Mouse (Mus musculus): ENCODE results near the gene D6Ertd527e. TPM values are rescaled to one million over a fixed set of nuclear protein-coding genes. Genes with fewer than 3 reads are reported as not detected.

D6Ertd527e gene
- polyA plus RNA-seq (2015; fragmentation: Nextera tagmentation; extraction: Ambion mirVana) = 0.18 and 0.25 TPM in 2 replicates

DNA sequence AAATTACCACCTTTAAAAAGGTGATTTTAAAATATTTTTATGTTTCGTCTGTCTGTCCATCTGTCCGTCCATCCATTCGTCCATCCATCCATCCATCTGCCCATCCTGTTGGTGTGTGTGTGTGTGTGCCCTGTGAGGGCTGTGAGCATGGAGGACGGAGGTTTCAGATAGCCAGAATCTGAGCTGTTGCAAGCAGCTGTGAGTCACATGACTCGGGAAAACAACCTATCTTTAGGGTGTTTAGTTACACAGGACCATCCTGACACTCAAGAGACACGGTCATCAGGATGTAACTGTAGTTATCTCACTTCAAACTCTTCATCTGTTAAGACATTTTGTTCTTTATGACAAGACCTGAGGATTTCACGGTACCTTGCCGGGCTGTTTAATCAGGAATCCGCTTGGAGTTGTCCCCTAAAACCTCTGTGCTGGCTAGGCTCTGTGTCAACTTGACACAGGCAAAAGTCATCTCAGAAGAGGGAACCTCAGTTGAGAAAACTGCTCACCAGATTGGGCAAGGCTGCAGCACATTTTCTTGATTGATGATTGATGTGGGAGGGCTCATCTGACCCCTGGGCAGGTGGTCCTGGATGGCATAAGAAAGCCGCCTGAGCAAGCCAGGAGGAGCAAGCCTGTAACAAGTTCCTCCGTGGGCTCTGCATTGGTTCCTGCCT lies at the start of gene D6Ertd527e:
Gene D6Ertd527e (plus strand): TSS at position 624 of the 674 bp plus-strand sequence.
- no peak within 1 kb of the TSS for H3K9ac ChIP-seq (ENCODE audit: low read depth, low read length)
- 75% methylated on average over 11 of the region's 11 CpGs for WGBS
- no peaks in the 10 kb centered on the region for H3K27me3 ChIP-seq (replicated peaks; ENCODE audit: control insufficient read depth, insufficient read depth, low read length)
- H3K27ac ChIP-seq (ENCODE audit: low read depth, low read length) = no peak within 1 kb of the TSS
- ATAC-seq = no peak
- 0 out of 2 replicates have a peak, but pooled peaks cover 3% of the 10 kb centered on the region for H3K4me1 ChIP-seq (replicated peaks; ENCODE audit: control insufficient read depth, insufficient read depth, low read length)
- no peaks in the 10 kb centered on the region for H3K9me3 ChIP-seq (ENCODE audit: control insufficient read depth)
- no peak within 1 kb of the TSS for H3K4me2 ChIP-seq (replicated peaks; ENCODE audit: low read depth)
- H3K36me3 ChIP-seq (ENCODE audit: control insufficient read depth, insufficient read depth) = no peaks in the 10 kb centered on the region
- no peak for TF ChIP-seq CTCF (IDR thresholded peaks at IDR 0.05; ENCODE audit: low read depth)
- no peak within 1 kb of the TSS for H3K4me3 ChIP-seq (ENCODE audit: low read depth, low read length)

DNA sequence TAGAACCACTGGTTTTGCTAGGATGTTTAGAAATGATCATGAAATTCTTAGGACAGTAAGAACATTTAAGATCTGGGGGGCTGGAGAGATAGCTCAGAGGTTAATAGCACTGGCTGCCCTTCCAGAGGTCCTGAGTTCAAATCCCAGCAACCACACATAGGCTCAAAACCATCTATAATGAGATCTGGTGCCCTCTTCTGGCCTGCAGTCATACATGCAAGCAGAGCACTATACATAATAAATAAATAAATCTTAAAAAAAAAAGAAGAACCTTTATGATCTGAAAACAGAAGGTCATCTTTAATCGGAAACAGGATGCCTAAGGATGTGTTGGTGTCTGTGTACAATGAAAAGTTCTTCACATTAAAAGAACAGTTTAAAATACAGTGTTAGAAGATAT lies 44.8 kb upstream of the D6Ertd527e start:
- Histone ChIP-seq H3K4me3 (ENCODE audit: low read depth, low read length) (no peak overlapping the region), H3K36me3 (ENCODE audit: control insufficient read depth, insufficient read depth) (peaks cover 72% of the 10 kb centered on the region), H3K9ac (ENCODE audit: low read depth, low read length) (no peak overlapping the region), H3K27me3 (replicated peaks; ENCODE audit: control insufficient read depth, insufficient read depth, low read length) (no peaks in the 10 kb centered on the region), H3K4me1 (replicated peaks; ENCODE audit: control insufficient read depth, insufficient read depth, low read length) (no peaks in the 10 kb centered on the region), H3K9me3 (ENCODE audit: control insufficient read depth) (no peaks in the 10 kb centered on the region), H3K4me2 (replicated peaks; ENCODE audit: low read depth) (no peak overlapping the region), H3K27ac (ENCODE audit: low read depth, low read length) (no peak overlapping the region)
- 88% methylated on average over 1 of the region's 1 CpGs for WGBS
- peak; percentile 45 for TF ChIP-seq CTCF (IDR thresholded peaks at IDR 0.05; ENCODE audit: low read depth)
- ATAC-seq = no peak

GRCm38 (mm10) chr6:87063586-87063985 lies 41.0 kb upstream of the D6Ertd527e start:
- ATAC-seq = no peak

DNA sequence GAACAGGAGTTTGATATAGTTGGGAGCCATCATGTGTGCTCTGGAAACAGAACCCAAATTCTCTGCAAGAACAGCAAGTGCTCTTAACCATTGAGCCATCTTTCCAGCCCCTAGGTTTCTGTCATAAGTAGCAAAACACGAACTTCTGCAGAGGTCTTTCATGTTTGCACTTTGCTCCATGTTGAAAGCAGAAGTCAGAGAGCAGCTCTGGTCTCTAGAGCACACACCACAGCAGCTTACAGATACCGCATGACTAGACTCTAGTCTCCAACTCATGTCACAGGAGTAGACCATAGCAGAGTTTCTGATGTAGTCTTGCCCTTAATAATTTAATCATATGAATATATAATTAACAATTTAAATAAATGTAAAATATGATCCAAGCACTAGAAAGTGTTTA lies 36.3 kb upstream of the D6Ertd527e start:
- Histone ChIP-seq H3K27ac (ENCODE audit: low read depth, low read length) (no peak overlapping the region), H3K27me3 (replicated peaks; ENCODE audit: control insufficient read depth, insufficient read depth, low read length) (no peaks in the 10 kb centered on the region), H3K9me3 (ENCODE audit: control insufficient read depth) (no peaks in the 10 kb centered on the region), H3K4me3 (ENCODE audit: low read depth, low read length) (no peak overlapping the region), H3K4me1 (replicated peaks; ENCODE audit: control insufficient read depth, insufficient read depth, low read length) (no peaks in the 10 kb centered on the region), H3K36me3 (ENCODE audit: control insufficient read depth, insufficient read depth) (peaks cover 76% of the 10 kb centered on the region), H3K9ac (ENCODE audit: low read depth, low read length) (no peak overlapping the region), H3K4me2 (replicated peaks; ENCODE audit: low read depth) (no peak overlapping the region)
- no peak for TF ChIP-seq CTCF (IDR thresholded peaks at IDR 0.05; ENCODE audit: low read depth)
- no peak for ATAC-seq
- WGBS = 47% methylated on average over 2 of the region's 2 CpGs

More at GRCm38 (mm10) chr6:87063586-87063985, 41.0 kb upstream of the D6Ertd527e start:
- H3K27ac ChIP-seq (ENCODE audit: low read depth, low read length) = no peak overlapping the region
- H3K4me3 ChIP-seq (ENCODE audit: low read depth, low read length) = no peak overlapping the region
- TF ChIP-seq CTCF (IDR thresholded peaks at IDR 0.05; ENCODE audit: low read depth) = no peak
- no peaks in the 10 kb centered on the region for H3K4me1 ChIP-seq (replicated peaks; ENCODE audit: control insufficient read depth, insufficient read depth, low read length)
- H3K36me3 ChIP-seq (ENCODE audit: control insufficient read depth, insufficient read depth) = peaks cover 77% of the 10 kb centered on the region
- H3K9me3 ChIP-seq (ENCODE audit: control insufficient read depth) = no peaks in the 10 kb centered on the region
- 93% methylated on average over 4 of the region's 4 CpGs for WGBS
- H3K4me2 ChIP-seq (replicated peaks; ENCODE audit: low read depth) = no peak overlapping the region
- no peak overlapping the region for H3K9ac ChIP-seq (ENCODE audit: low read depth, low read length)
- no peaks in the 10 kb centered on the region for H3K27me3 ChIP-seq (replicated peaks; ENCODE audit: control insufficient read depth, insufficient read depth, low read length)

DNA sequence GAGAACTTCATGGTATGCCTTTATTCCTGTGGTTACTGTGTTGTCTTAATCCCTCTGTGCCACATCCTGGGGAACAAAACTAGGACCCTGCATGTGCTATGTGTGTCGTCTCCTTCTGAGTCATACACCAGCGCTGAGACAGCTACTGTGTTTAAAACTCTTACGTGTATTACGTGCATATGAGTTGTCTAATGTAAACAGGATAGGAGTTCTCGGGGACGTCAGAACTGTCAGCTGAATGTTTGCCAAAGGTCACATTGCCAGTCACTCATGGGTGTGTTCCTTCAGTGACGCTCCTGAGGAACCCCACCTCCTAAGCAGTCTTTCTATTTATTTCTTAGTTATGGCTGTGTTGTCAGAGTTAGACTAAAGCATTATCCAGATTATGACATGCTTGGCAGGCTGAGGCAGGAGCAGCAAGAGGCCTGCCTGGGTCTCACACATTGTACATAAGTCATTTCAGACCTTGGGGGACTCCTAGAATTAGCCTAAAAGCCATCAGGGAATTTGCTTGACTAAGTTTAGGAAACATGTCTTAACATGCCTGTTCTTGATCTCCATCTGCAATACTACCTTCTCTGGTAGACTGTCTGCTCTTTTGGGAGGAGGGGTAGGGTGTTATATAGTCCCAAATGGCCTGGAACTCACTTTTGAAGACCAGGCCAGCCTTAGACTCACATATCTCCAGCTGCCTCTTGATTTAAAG lies 35.2 kb upstream of the D6Ertd527e start:
- H3K4me3 ChIP-seq (ENCODE audit: low read depth, low read length) = no peak overlapping the region
- H3K36me3 ChIP-seq (ENCODE audit: control insufficient read depth, insufficient read depth) = peaks cover 72% of the 10 kb centered on the region
- H3K4me1 ChIP-seq (replicated peaks; ENCODE audit: control insufficient read depth, insufficient read depth, low read length) = no peaks in the 10 kb centered on the region
- H3K27me3 ChIP-seq (replicated peaks; ENCODE audit: control insufficient read depth, insufficient read depth, low read length) = no peaks in the 10 kb centered on the region
- peak; percentile 81 for ATAC-seq
- H3K4me2 ChIP-seq (replicated peaks; ENCODE audit: low read depth) = no peak overlapping the region
- H3K9ac ChIP-seq (ENCODE audit: low read depth, low read length) = peak overlapping the region; percentile 22; the same call in 1 of the 2 replicates
- 19% methylated on average over 7 of the region's 7 CpGs for WGBS
- TF ChIP-seq CTCF (IDR thresholded peaks at IDR 0.05; ENCODE audit: low read depth) = no peak
- H3K27ac ChIP-seq (ENCODE audit: low read depth, low read length) = peak overlapping the region; percentile 55
- H3K9me3 ChIP-seq (ENCODE audit: control insufficient read depth) = no peaks in the 10 kb centered on the region

GRCm38 (mm10) chr6:87070641-87071040 lies 33.9 kb upstream of the D6Ertd527e start:
- no peak for ATAC-seq
- Histone ChIP-seq H3K36me3 (ENCODE audit: control insufficient read depth, insufficient read depth) (peaks cover 67% of the 10 kb centered on the region), H3K9me3 (ENCODE audit: control insufficient read depth) (no peaks in the 10 kb centered on the region), H3K27me3 (replicated peaks; ENCODE audit: control insufficient read depth, insufficient read depth, low read length) (no peaks in the 10 kb centered on the region), H3K9ac (ENCODE audit: low read depth, low read length) (no peak overlapping the region), H3K4me1 (replicated peaks; ENCODE audit: control insufficient read depth, insufficient read depth, low read length) (no peaks in the 10 kb centered on the region), H3K4me3 (ENCODE audit: low read depth, low read length) (no peak overlapping the region), H3K27ac (ENCODE audit: low read depth, low read length) (no peak overlapping the region), H3K4me2 (replicated peaks; ENCODE audit: low read depth) (no peak overlapping the region)
- TF ChIP-seq CTCF (IDR thresholded peaks at IDR 0.05; ENCODE audit: low read depth) = no peak
- WGBS = 82% methylated on average over 4 of the region's 4 CpGs

Measured in intestine, postnatal 0 days (tissue).